In genomic region chr2:31762853-31763252, GRCm38 (mm10) we compare ENCODE assay signal across 10 mouse cellular contexts. TPM values are rescaled to one million over a fixed set of nuclear protein-coding genes. Genes with fewer than 3 reads are reported as not detected.
DNase-seq lines count a peak whose midpoint lies in the region; ATAC-seq and TF ChIP-seq lines count a peak whose summit lies in the region.
"Had no signal": no experiment of that assay in that cellular context is flagged by ENCODE, and none has a peak within 500 bp of the region (broad histone marks: within the 10 kb centered on the region; RNA-seq: fewer than 3 reads in every experiment).

No protein-coding gene starts in this region.

- no peak for ATAC-seq in heart, embryonic 11.5 days (replicated peaks; ENCODE audit: insufficient number of reproducible peaks, low FRiP score, low TSS enrichment)
- ATAC-seq in embryonic facial prominence, embryonic 14.5 days (ENCODE audit: low read depth): no peak
- no peak for ATAC-seq in liver, embryonic 15.5 days (ENCODE audit: insufficient read depth)
- ATAC-seq in inflammation-experienced regulatory T-cells, adult 6 months: no peak

- intact Hi-C loops in heart, postnatal 10 days (cut with DNase I): loop anchor here (10.0 kb wide), 1 partner anchor 1602 kb away; no protein-coding TSS in a partner anchor

- no peaks in the 10 kb centered on the region for H3K36me3 ChIP-seq in heart, embryonic 11.5 days (ENCODE audit: control insufficient read depth, insufficient read depth, low read length)
- H3K36me3 ChIP-seq in E14TG2a.4 (ENCODE audit: insufficient read depth, low read length): no peaks in the 10 kb centered on the region
- H3K36me3 ChIP-seq in embryonic facial prominence, embryonic 14.5 days (ENCODE audit: control insufficient read depth, insufficient read depth, low read length): no peaks in the 10 kb centered on the region
- H3K36me3 ChIP-seq in liver, embryonic 15.5 days (replicated peaks): no peaks in the 10 kb centered on the region

- peak overlapping the region; percentile 51; the same call in 1 of the 2 replicates for H3K27ac ChIP-seq in heart, embryonic 11.5 days (ENCODE audit: low read depth, low read length)
- no peak overlapping the region for H3K27ac ChIP-seq in embryonic facial prominence, embryonic 14.5 days (replicated peaks; ENCODE audit: low read depth, low read length)
- H3K27ac ChIP-seq in liver, embryonic 15.5 days (replicated peaks): 0 out of 2 replicates have a peak overlapping the region, but pooled peaks have one; percentile 6

- 20% methylated on average over 2 of the region's 2 CpGs for WGBS in heart, embryonic 11.5 days (ENCODE audit: insufficient replicate concordance)
- 29% methylated on average over 2 of the region's 2 CpGs for WGBS in embryonic facial prominence, embryonic 14.5 days
- 52% methylated on average over 2 of the region's 2 CpGs for WGBS in liver, embryonic 15.5 days (ENCODE audit: insufficient replicate concordance)

- no peaks in the 10 kb centered on the region for H3K9me3 ChIP-seq in heart, embryonic 11.5 days (replicated peaks; ENCODE audit: control insufficient read depth, low read length)
- H3K9me3 ChIP-seq in E14TG2a.4 (ENCODE audit: low read length): no peaks in the 10 kb centered on the region
- no peaks in the 10 kb centered on the region for H3K9me3 ChIP-seq in embryonic facial prominence, embryonic 14.5 days (ENCODE audit: control insufficient read depth, low read length)
- H3K9me3 ChIP-seq in liver, embryonic 15.5 days (replicated peaks): no peaks in the 10 kb centered on the region

- TF ChIP-seq CTCF in E14TG2a.4 (conservative IDR thresholded peaks at IDR 0.05; ENCODE audit: low read length): no peak

- peak overlapping the region; percentile 94 for H3K4me2 ChIP-seq in heart, embryonic 11.5 days
- peak overlapping the region; percentile 96 for H3K4me2 ChIP-seq in embryonic facial prominence, embryonic 14.5 days (ENCODE audit: low read depth, low read length)
- H3K4me2 ChIP-seq in liver, embryonic 15.5 days: no peak overlapping the region; the same call in 1 of the 2 replicates

- H3K4me3 ChIP-seq in heart, embryonic 11.5 days (ENCODE audit: low read depth, low read length): no peak overlapping the region; the same call in 1 of the 2 replicates
- H3K4me3 ChIP-seq in E14TG2a.4 (replicated peaks; ENCODE audit: low read length): 0 out of 2 replicates have a peak overlapping the region, but pooled peaks have one; percentile 17
- H3K4me3 ChIP-seq in embryonic facial prominence, embryonic 14.5 days (ENCODE audit: low read depth, low read length): no peak overlapping the region
- no peak overlapping the region for H3K4me3 ChIP-seq in liver, embryonic 15.5 days (replicated peaks)

- peaks cover 44% of the 10 kb centered on the region for H3K4me1 ChIP-seq in heart, embryonic 11.5 days (ENCODE audit: control insufficient read depth, insufficient read depth, low read length)
- H3K4me1 ChIP-seq in E14TG2a.4 (replicated peaks; ENCODE audit: low read depth, low read length): peaks cover 88% of the 10 kb centered on the region
- H3K4me1 ChIP-seq in embryonic facial prominence, embryonic 14.5 days (ENCODE audit: control insufficient read depth, insufficient read depth, low read length): peaks cover 32% of the 10 kb centered on the region
- H3K4me1 ChIP-seq in liver, embryonic 15.5 days (replicated peaks): peaks cover 64% of the 10 kb centered on the region

- H3K9ac ChIP-seq in heart, embryonic 11.5 days (ENCODE audit: low read depth, low read length): no peak overlapping the region
- H3K9ac ChIP-seq in embryonic facial prominence, embryonic 14.5 days (ENCODE audit: low read depth, low read length): peak overlapping the region; percentile 11; the same call in 1 of the 2 replicates
- no peak overlapping the region for H3K9ac ChIP-seq in liver, embryonic 15.5 days

- DNase-seq in heart, postnatal 10 days: no peak
- peak; percentile 54 for DNase-seq in embryonic facial prominence, embryonic 14.5 days (ENCODE audit: low spot score)
- DNase-seq in gastrocnemius, adult 8-10 months (ENCODE audit: low spot score in 2 of 2): no peak
- DNase-seq in adrenal gland, postnatal 10 days: no peak
- DNase-seq: cerebellum, adult 11 months had no signal

- no peaks in the 10 kb centered on the region for H3K27me3 ChIP-seq in heart, embryonic 11.5 days (ENCODE audit: control insufficient read depth, insufficient read depth, low read length)
- no peaks in the 10 kb centered on the region for H3K27me3 ChIP-seq in E14TG2a.4 (ENCODE audit: insufficient read depth, low read length)
- H3K27me3 ChIP-seq in embryonic facial prominence, embryonic 14.5 days (replicated peaks; ENCODE audit: control insufficient read depth, insufficient read depth, low read length): no peaks in the 10 kb centered on the region
- H3K27me3 ChIP-seq in liver, embryonic 15.5 days: no peaks in the 10 kb centered on the region

RNA-seq across cellular contexts. Expression of gene Qrfp, which starts 47.5 kb away (rescaled TPM):
- polyA plus RNA-seq in heart, embryonic 11.5 days (2014; fragmentation: Nextera tagmentation; extraction: Ambion mirVana): not detected in 2 replicates
- not detected for total RNA-seq in heart, postnatal 10 days (2021)
- polyA plus RNA-seq in embryonic facial prominence, embryonic 14.5 days (2014; fragmentation: Nextera tagmentation; extraction: Ambion mirVana): 0.10 and 0.22 TPM in 2 replicates
- polyA plus RNA-seq in liver, embryonic 15.5 days (2015; fragmentation: Nextera tagmentation; extraction: Ambion mirVana): 0.03 and 0.08 TPM in 2 replicates
- 1 to 10 TPM in 1 of 3 experiments, under 1 TPM in 2; 0.60 to 1.1 (median 0.79) TPM for polyA plus RNA-seq in inflammation-experienced regulatory T-cells, adult 6 months (2017; shearing (Covaris generic))
- not detected for total RNA-seq in gastrocnemius, adult 8-10 months (2022)
- total RNA-seq in adrenal gland, postnatal 10 days (2021): not detected
- total RNA-seq: gastrocnemius, postnatal 4 days had no signal
